Mouse (Mus musculus): ENCODE data around the gene Zfyve28. TPM values are rescaled to one million over a fixed set of nuclear protein-coding genes. Genes with fewer than 3 reads are reported as not detected.

Gene Zfyve28
- total and polyA plus RNA-seq, 3 experiments, result 0.12 to 0.14 TPM; not detected in 1

DNA sequence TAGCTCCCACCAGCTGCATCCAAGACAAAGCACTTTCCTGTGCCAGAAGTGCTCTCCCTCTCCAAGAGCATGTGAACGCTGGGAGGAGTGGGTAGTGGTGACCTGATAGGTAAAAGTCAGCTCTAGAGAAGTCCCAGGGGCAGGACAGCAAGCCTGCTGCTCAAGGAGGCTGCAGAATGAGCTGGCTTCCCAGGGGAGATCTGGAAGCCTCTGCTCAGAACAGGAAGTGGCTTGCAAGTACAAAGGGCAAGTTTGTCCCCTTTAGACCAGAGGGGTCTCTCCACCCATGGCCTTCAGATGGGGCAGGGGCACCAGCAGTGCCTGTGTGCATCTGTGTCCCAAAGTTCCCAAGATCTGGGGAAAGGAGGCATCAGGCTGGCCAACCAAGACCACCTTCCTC lies 98.7 kb downstream of the Zfyve28 start:
- TF ChIP-seq MXI1 (IDR thresholded peaks at IDR 0.05; ENCODE audit: low read depth, low read length) (no peak), ZMIZ1 (IDR thresholded peaks at IDR 0.05; ENCODE audit: low read depth, low read length) (no peak), HCFC1 (IDR thresholded peaks at IDR 0.05; ENCODE audit: low read depth, low read length) (no peak), NELFE (IDR thresholded peaks at IDR 0.05; ENCODE audit: low read depth, low read length) (no peak), CHD1 (IDR thresholded peaks at IDR 0.05; ENCODE audit: low read depth, low read length) (no peak), TCF12 (IDR thresholded peaks at IDR 0.05; ENCODE audit: low read depth, low read length) (no peak)
- Histone ChIP-seq H3K27me3 (ENCODE audit: control insufficient read depth in 1 of 2, insufficient read depth in 2 of 2, low read length in 2 of 2) (peaks cover 5 to 6% of the 10 kb centered on the region in 2 experiments), H3K9me3 (replicated peaks; ENCODE audit: insufficient read depth, low read length) (no peaks in the 10 kb centered on the region), H3K9ac (ENCODE audit: control insufficient read depth, low read depth, low read length, poor library complexity, severe bottlenecking) (no peak overlapping the region), H3K79me2 (ENCODE audit: control insufficient read depth, insufficient read depth, low read length, poor library complexity) (peaks cover 3% of the 10 kb centered on the region; the same call in 1 of the 2 replicates), H3K27ac (ENCODE audit: control insufficient read depth, low read depth, low read length) (no peak overlapping the region), H3K4me1 (ENCODE audit: control insufficient read depth in 1 of 2, insufficient read depth in 2 of 2, low read length in 2 of 2) (peaks cover 0 to 18% of the 10 kb centered on the region in 2 experiments; a peak in 2 of 4 replicates), H3K36me3 (ENCODE audit: control insufficient read depth in 1 of 2, insufficient read depth in 2 of 2, low read length in 2 of 2) (peaks cover 0 to 8% of the 10 kb centered on the region in 2 experiments; a peak in 2 of 4 replicates), H3K4me3 (ENCODE audit: control insufficient read depth in 1 of 2, insufficient read depth in 1 of 2, low read depth in 2 of 2, low read length in 2 of 2) (no peak overlapping the region)
- no peak for DNase-seq (ENCODE audit: low read depth, low spot score)

GRCm38 (mm10) chr5:34188856-34189255 lies 99.4 kb downstream of the Zfyve28 start:
- TF ChIP-seq MXI1 (IDR thresholded peaks at IDR 0.05; ENCODE audit: low read depth, low read length) (0 out of 2 replicates have a peak, but pooled peaks have one; percentile 17), SIN3A (IDR thresholded peaks at IDR 0.05; ENCODE audit: low read length) (peak; percentile 22; the same call in 1 of the 2 replicates), TCF12 (IDR thresholded peaks at IDR 0.05; ENCODE audit: low read depth, low read length) (peak; percentile 27; the same call in 1 of the 2 replicates), MYC (IDR thresholded peaks at IDR 0.05; ENCODE audit: low read depth, low read length) (0 out of 2 replicates have a peak, but pooled peaks have one; percentile 36), ZMIZ1 (IDR thresholded peaks at IDR 0.05; ENCODE audit: low read depth, low read length) (no peak), MAFK (IDR thresholded peaks at IDR 0.05; ENCODE audit: borderline replicate concordance, low read depth, low read length) (no peak), USF2 (IDR thresholded peaks at IDR 0.05; ENCODE audit: borderline replicate concordance in 1 of 2, insufficient read depth in 1 of 2, low read depth in 1 of 2, low read length in 2 of 2) (no peak), ZNF384 (IDR thresholded peaks at IDR 0.05; ENCODE audit: low read depth, low read length) (peak; percentile 35; the same call in 1 of the 2 replicates)
- Histone ChIP-seq H3K36me3 (ENCODE audit: control insufficient read depth in 1 of 2, insufficient read depth in 2 of 2, low read length in 2 of 2) (peaks cover 0 to 8% of the 10 kb centered on the region in 2 experiments; a peak in 2 of 4 replicates), H3K79me2 (ENCODE audit: control insufficient read depth, insufficient read depth, low read length, poor library complexity) (peaks cover 3% of the 10 kb centered on the region; the same call in 1 of the 2 replicates), H3K27ac (ENCODE audit: control insufficient read depth, low read depth, low read length) (no peak overlapping the region; the same call in 1 of the 2 replicates), H3K9me3 (replicated peaks; ENCODE audit: insufficient read depth, low read length) (no peaks in the 10 kb centered on the region), H3K9ac (ENCODE audit: control insufficient read depth, low read depth, low read length, poor library complexity, severe bottlenecking) (no peak overlapping the region; the same call in 1 of the 2 replicates), H3K4me1 (ENCODE audit: control insufficient read depth in 1 of 2, insufficient read depth in 2 of 2, low read length in 2 of 2) (peaks cover 0 to 18% of the 10 kb centered on the region in 2 experiments; a peak in 2 of 4 replicates), H3K27me3 (ENCODE audit: control insufficient read depth in 1 of 2, insufficient read depth in 2 of 2, low read length in 2 of 2) (peaks cover 2 to 6% of the 10 kb centered on the region in 2 experiments), H3K4me3 (ENCODE audit: control insufficient read depth in 1 of 2, insufficient read depth in 1 of 2, low read depth in 2 of 2, low read length in 2 of 2) (peak overlapping the region in 1 of 2 experiments; percentile 86; a peak in 2 of 4 replicates)
- peak; percentile 53 for DNase-seq (ENCODE audit: low read depth, low spot score)

All from MEL (cell line).